Comparison of ENCODE assay signal across 10 mouse cellular contexts in the genomic region with DNA sequence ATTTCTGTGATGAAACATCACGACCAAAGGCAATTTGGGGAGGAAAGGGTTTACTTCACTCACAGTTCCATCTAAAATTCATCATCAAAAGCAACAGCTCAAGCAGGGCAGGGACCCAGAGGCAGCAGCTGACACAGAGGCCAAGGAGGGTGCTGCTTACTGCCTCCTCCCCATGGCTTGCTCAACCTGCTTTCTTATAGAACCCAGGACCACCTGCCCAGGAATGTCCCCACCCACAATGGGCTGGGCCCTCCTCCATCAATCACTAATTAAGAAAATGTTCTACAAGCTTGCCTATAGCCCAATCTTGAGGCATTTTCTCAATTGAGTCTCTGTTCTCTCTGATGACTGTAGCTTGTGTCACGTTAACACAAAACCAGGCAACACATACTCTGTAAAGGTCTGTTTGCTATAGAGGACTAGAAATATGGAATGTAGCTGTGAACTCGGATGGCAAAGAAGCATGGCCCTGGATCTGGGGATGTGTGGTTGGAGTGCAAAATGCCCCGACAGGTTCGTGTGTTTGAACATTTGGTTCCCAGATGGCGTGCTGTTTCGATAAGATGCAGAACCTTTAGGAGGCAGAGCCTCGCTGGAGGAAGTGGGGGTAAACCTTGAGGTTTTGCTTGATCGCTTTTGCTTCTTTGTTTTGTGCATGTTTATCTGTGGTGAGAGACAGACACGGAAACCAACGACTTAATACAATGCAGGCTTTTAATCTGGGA.
DNase-seq lines count a peak whose midpoint lies in the region; ATAC-seq lines count a peak whose summit lies in the region.
"Had no signal": no experiment of that assay in that cellular context is flagged by ENCODE, and none has a peak within 500 bp of the region (broad histone marks: within the 10 kb centered on the region; RNA-seq: fewer than 3 reads in every experiment).

No protein-coding gene starts in this region.

- no peak overlapping the region for H3K27ac ChIP-seq in embryonic facial prominence, embryonic 11.5 days (replicated peaks; ENCODE audit: low read depth, low read length)
- no peak overlapping the region for H3K27ac ChIP-seq in embryonic facial prominence, embryonic 10.5 days (replicated peaks)
- H3K27ac ChIP-seq in forebrain, embryonic 16.5 days (ENCODE audit: low read length) = peak overlapping the region; percentile 0
- 0 out of 2 replicates have a peak overlapping the region, but pooled peaks have one; percentile 2 for H3K27ac ChIP-seq in midbrain, embryonic 15.5 days

- WGBS in embryonic facial prominence, embryonic 11.5 days = 42% methylated on average over 11 of the region's 11 CpGs
- WGBS in embryonic facial prominence, embryonic 10.5 days = 47% methylated on average over 11 of the region's 11 CpGs
- WGBS in forebrain, embryonic 16.5 days = 43% methylated on average over 11 of the region's 11 CpGs
- WGBS in midbrain, embryonic 15.5 days = 54% methylated on average over 11 of the region's 11 CpGs

- H3K4me3 ChIP-seq in embryonic facial prominence, embryonic 11.5 days (ENCODE audit: low read depth, low read length) = no peak overlapping the region
- H3K4me3 ChIP-seq in embryonic facial prominence, embryonic 10.5 days = no peak overlapping the region
- no peak overlapping the region for H3K4me3 ChIP-seq in forebrain, embryonic 16.5 days (replicated peaks; ENCODE audit: low read length)
- no peak overlapping the region for H3K4me3 ChIP-seq in midbrain, embryonic 15.5 days

- ATAC-seq in embryonic facial prominence, embryonic 11.5 days (replicated peaks; ENCODE audit: insufficient number of reproducible peaks, low FRiP score, low TSS enrichment, low read depth) = no peak
- ATAC-seq in forebrain, embryonic 16.5 days = peak; percentile 11; the same call in 1 of the 2 replicates
- no peak for ATAC-seq in midbrain, embryonic 15.5 days (replicated peaks)

- H3K4me1 ChIP-seq in embryonic facial prominence, embryonic 11.5 days (ENCODE audit: control insufficient read depth, insufficient read depth, low read length) = no peaks in the 10 kb centered on the region
- peaks cover 12% of the 10 kb centered on the region; the same call in 1 of the 2 replicates for H3K4me1 ChIP-seq in embryonic facial prominence, embryonic 10.5 days
- H3K4me1 ChIP-seq in forebrain, embryonic 16.5 days (replicated peaks; ENCODE audit: control insufficient read depth, insufficient read depth, low read length) = peaks cover 24% of the 10 kb centered on the region
- peaks cover 22% of the 10 kb centered on the region for H3K4me1 ChIP-seq in midbrain, embryonic 15.5 days

- H3K36me3 ChIP-seq in embryonic facial prominence, embryonic 11.5 days (replicated peaks; ENCODE audit: control insufficient read depth, insufficient read depth, low read depth, low read length) = no peaks in the 10 kb centered on the region
- no peaks in the 10 kb centered on the region for H3K36me3 ChIP-seq in embryonic facial prominence, embryonic 10.5 days (replicated peaks)
- no peaks in the 10 kb centered on the region for H3K36me3 ChIP-seq in forebrain, embryonic 16.5 days (ENCODE audit: control insufficient read depth, insufficient read depth)
- H3K36me3 ChIP-seq in midbrain, embryonic 15.5 days (replicated peaks) = no peaks in the 10 kb centered on the region

- no peak overlapping the region for H3K4me2 ChIP-seq in embryonic facial prominence, embryonic 11.5 days (ENCODE audit: low read depth, low read length)
- H3K4me2 ChIP-seq in forebrain, embryonic 16.5 days (ENCODE audit: low read length) = no peak overlapping the region
- no peak overlapping the region for H3K4me2 ChIP-seq in midbrain, embryonic 15.5 days
- H3K4me2 ChIP-seq: liver, embryonic 11.5 days had no signal

- H3K9me3 ChIP-seq in embryonic facial prominence, embryonic 11.5 days (replicated peaks; ENCODE audit: control insufficient read depth, low read length) = no peaks in the 10 kb centered on the region
- H3K9me3 ChIP-seq in embryonic facial prominence, embryonic 10.5 days = no peaks in the 10 kb centered on the region
- H3K9me3 ChIP-seq in forebrain, embryonic 16.5 days (ENCODE audit: control insufficient read depth, low read length) = no peaks in the 10 kb centered on the region
- no peaks in the 10 kb centered on the region for H3K9me3 ChIP-seq in midbrain, embryonic 15.5 days

- H3K9ac ChIP-seq in embryonic facial prominence, embryonic 11.5 days (replicated peaks; ENCODE audit: low read length) = no peak overlapping the region
- no peak overlapping the region for H3K9ac ChIP-seq in forebrain, embryonic 16.5 days (replicated peaks; ENCODE audit: low read depth, low read length)
- no peak overlapping the region for H3K9ac ChIP-seq in midbrain, embryonic 15.5 days

- peak; percentile 37 for DNase-seq in embryonic facial prominence, embryonic 11.5 days (ENCODE audit: low spot score)
- no peak for DNase-seq in embryonic facial prominence, embryonic 10.5 days (ENCODE audit: low spot score)
- peak; percentile 24 for DNase-seq in A20 (ENCODE audit: low read depth, low spot score)
- no peak for DNase-seq in adrenal gland, adult 2 months
- no peak for DNase-seq in frontal cortex, postnatal 25 days (ENCODE audit: low spot score in 2 of 2)
- no peak for DNase-seq in cerebellum, postnatal 14 days
- DNase-seq: kidney, postnatal 36 days had no signal

- H3K27me3 ChIP-seq in embryonic facial prominence, embryonic 11.5 days (ENCODE audit: control insufficient read depth, insufficient read depth, low read length) = no peaks in the 10 kb centered on the region
- H3K27me3 ChIP-seq in embryonic facial prominence, embryonic 10.5 days (replicated peaks; ENCODE audit: low read depth, poor library complexity, severe bottlenecking) = no peaks in the 10 kb centered on the region
- H3K27me3 ChIP-seq in forebrain, embryonic 16.5 days (replicated peaks; ENCODE audit: control insufficient read depth, insufficient read depth, low read length) = no peaks in the 10 kb centered on the region
- H3K27me3 ChIP-seq in midbrain, embryonic 15.5 days (replicated peaks) = no peaks in the 10 kb centered on the region

Comparison
In these comparisons a context has a peak if more than half of its experiments do, and no peak if none do; other contexts are left out.
1. DNase-seq: peak in embryonic facial prominence, embryonic 11.5 days (single experiment) and A20 (single experiment); none in embryonic facial prominence, embryonic 10.5 days (single experiment), adrenal gland, adult 2 months (single experiment), frontal cortex, postnatal 25 days (0 of 2) and cerebellum, postnatal 14 days (0 of 2).
2. H3K27ac ChIP-seq: peak in forebrain, embryonic 16.5 days (single experiment) and midbrain, embryonic 15.5 days (single experiment); none in embryonic facial prominence, embryonic 11.5 days (single experiment) and embryonic facial prominence, embryonic 10.5 days (single experiment).